Comparison of ENCODE assay signal across 8 mouse cellular contexts in genomic region chr11:30471751-30472593, GRCm38 (mm10). TPM values are rescaled to one million over a fixed set of nuclear protein-coding genes. Genes with fewer than 3 reads are reported as not detected.
DNase-seq lines count a peak whose midpoint lies in the region; ATAC-seq and TF ChIP-seq lines count a peak whose summit lies in the region.

Gene 4930505A04Rik (minus strand): TSS chr11:30471827.

- DNase-seq in ES-E14 (ENCODE audit: low read depth, low spot score): peak; percentile 96
- peak; percentile 87 for DNase-seq in cerebellum, adult 11-12 months
- DNase-seq in forebrain, postnatal 0 days: peak; percentile 97
- DNase-seq in heart, postnatal 36 days: peak; percentile 76 to 84
- peak; percentile 83 to 94 for DNase-seq in layer of hippocampus, adult 18-20 months (ENCODE audit: low spot score in 2 of 2)
- peak; percentile 65 for DNase-seq in liver, postnatal 0 days
- peak; percentile 84 for DNase-seq in ovary, adult 18-20 months (ENCODE audit: low spot score)
- DNase-seq in thymus, postnatal 4 days: peak; percentile 62

- H3K27me3 ChIP-seq in forebrain, postnatal 0 days (ENCODE audit: insufficient read depth, low read length): no peaks in the 10 kb centered on the region
- H3K27me3 ChIP-seq in liver, postnatal 0 days (ENCODE audit: insufficient read depth, low read length): no peaks in the 10 kb centered on the region

- H3K9ac ChIP-seq in ES-E14 (ENCODE audit: insufficient read depth, low read depth, low read length, poor library complexity, severe bottlenecking): peak within 1 kb of the TSS; percentile 37; the same call in 1 of the 2 replicates
- H3K9ac ChIP-seq in forebrain, postnatal 0 days: peak within 1 kb of the TSS; percentile 58
- peak within 1 kb of the TSS; percentile 51; the same call in 1 of the 2 replicates for H3K9ac ChIP-seq in liver, postnatal 0 days (replicated peaks)

- 5% methylated on average over 17 of the region's 17 CpGs for WGBS in forebrain, postnatal 0 days
- 9% methylated on average over 17 of the region's 17 CpGs for WGBS in liver, postnatal 0 days (ENCODE audit: insufficient replicate concordance)

- no peak for TF ChIP-seq EP300 in liver, postnatal 0 days (IDR thresholded peaks at IDR 0.05; ENCODE audit: low read depth)

- in situ Hi-C loops in ES-E14 (cut with MboI; ENCODE audit: low sequenced_read_pairs in 2 of 2, unreplicated experiment in 2 of 2): no loop called here

- no peaks in the 10 kb centered on the region for H3K36me3 ChIP-seq in ES-E14 (ENCODE audit: control insufficient read depth, insufficient read depth, low read length, poor library complexity, severe bottlenecking)
- H3K36me3 ChIP-seq in forebrain, postnatal 0 days (ENCODE audit: insufficient read depth): no peaks in the 10 kb centered on the region
- H3K36me3 ChIP-seq in liver, postnatal 0 days (replicated peaks; ENCODE audit: insufficient read depth, low read length): no peaks in the 10 kb centered on the region

- TF ChIP-seq CTCF in forebrain, postnatal 0 days (IDR thresholded peaks at IDR 0.05; ENCODE audit: low read depth): no peak
- no peak for TF ChIP-seq CTCF in liver, postnatal 0 days (IDR thresholded peaks at IDR 0.05; ENCODE audit: low read depth)

- peaks cover 0 to 2% of the 10 kb centered on the region in 2 experiments; a peak in 1 of 4 replicates for H3K4me1 ChIP-seq in ES-E14 (ENCODE audit: control insufficient read depth in 2 of 2, insufficient read depth in 2 of 2, low read length in 2 of 2, poor library complexity in 1 of 2)
- H3K4me1 ChIP-seq in forebrain, postnatal 0 days (ENCODE audit: insufficient read depth): peaks cover 12% of the 10 kb centered on the region; the same call in 1 of the 2 replicates
- H3K4me1 ChIP-seq in liver, postnatal 0 days (ENCODE audit: insufficient read depth): no peaks in the 10 kb centered on the region

- 0 out of 2 replicates have a peak within 1 kb of the TSS, but pooled peaks have one; percentile 61 for H3K27ac ChIP-seq in ES-E14 (ENCODE audit: insufficient read depth, low read depth, low read length, poor library complexity, severe bottlenecking)
- peak within 1 kb of the TSS; percentile 90 for H3K27ac ChIP-seq in forebrain, postnatal 0 days (ENCODE audit: low read depth, low read length)
- H3K27ac ChIP-seq in liver, postnatal 0 days (ENCODE audit: low read depth): peak within 1 kb of the TSS; percentile 4; the same call in 1 of the 2 replicates

- ATAC-seq in forebrain, postnatal 0 days: peak; percentile 98
- peak; percentile 67 for ATAC-seq in liver, postnatal 0 days

- intact Hi-C loops in heart, postnatal 36 days (cut with DNase I): loop anchor here (2.0 to 5.0 kb wide), 4 partner anchors 105 to 203 kb away; partner anchors contain the start of gene Sptbn1

- peak within 1 kb of the TSS; percentile 67 for H3K4me2 ChIP-seq in forebrain, postnatal 0 days (ENCODE audit: low read depth)
- peak within 1 kb of the TSS; percentile 78 for H3K4me2 ChIP-seq in liver, postnatal 0 days (ENCODE audit: low read depth, low read length)

- peak within 1 kb of the TSS; percentile 24 to 56; a peak in 3 of 4 replicates for H3K4me3 ChIP-seq in ES-E14 (ENCODE audit: insufficient read depth in 1 of 2, low read depth in 1 of 2, low read length in 2 of 2, poor library complexity in 1 of 2, severe bottlenecking in 1 of 2)
- H3K4me3 ChIP-seq in forebrain, postnatal 0 days (ENCODE audit: low read depth, low read length): peak within 1 kb of the TSS; percentile 46
- H3K4me3 ChIP-seq in liver, postnatal 0 days (ENCODE audit: low read depth, low read length): peak within 1 kb of the TSS; percentile 45

- H3K9me3 ChIP-seq in ES-E14 (ENCODE audit: control insufficient read depth, insufficient read depth, low read depth, low read length): no peaks in the 10 kb centered on the region
- no peaks in the 10 kb centered on the region for H3K9me3 ChIP-seq in forebrain, postnatal 0 days (ENCODE audit: low read length)
- H3K9me3 ChIP-seq in liver, postnatal 0 days (ENCODE audit: low read length): no peaks in the 10 kb centered on the region

TF ChIP-seq in ES-E14, 5 proteins besides CTCF, POLR2A, EP300 and RAD21:
- TF ChIP-seq CHD2 (IDR thresholded peaks at IDR 0.05; ENCODE audit: low read depth, low read length): no peak
- no peak for TF ChIP-seq HCFC1 (IDR thresholded peaks at IDR 0.05; ENCODE audit: borderline replicate concordance, insufficient read depth, low read length)
- no peak for TF ChIP-seq ZNF384 (IDR thresholded peaks at IDR 0.05; ENCODE audit: low read depth, low read length)
TF ChIP-seq in ES-E14: peak in this region for 0.

RNA-seq across cellular contexts. Expression of gene 4930505A04Rik, which starts in this region (rescaled TPM):
- 0.37 and 0.85 TPM in 2 replicates for total RNA-seq in ES-E14 (2012; rRNA removed)
- total RNA-seq in forebrain, postnatal 0 days (2014; rRNA removed): 0.48 and 0.85 TPM in 2 replicates
- polyA plus RNA-seq in forebrain, postnatal 0 days (2015; fragmentation: Nextera tagmentation; extraction: Ambion mirVana): 0.23 TPM in 1 of 2 replicates, not detected in the other
- not detected for total RNA-seq in heart, postnatal 36 days (2021)
- total RNA-seq in layer of hippocampus, adult 18-20 months (2021): 1 to 10 TPM in 1 of 2 experiments, under 1 TPM in 1; 0.89 to 1.2 TPM
- not detected in 2 replicates for polyA plus RNA-seq in liver, postnatal 0 days (2015; fragmentation: Nextera tagmentation; extraction: Ambion mirVana)

Comparison
In these comparisons a context has a peak if more than half of its experiments do, and no peak if none do; other contexts are left out.
1. Peak in every context shown above with its lines: DNase-seq, ATAC-seq, H3K4me3 ChIP-seq and H3K27ac ChIP-seq.
2. Peak in DNase-seq, H3K4me3 ChIP-seq, H3K27ac ChIP-seq and H3K9ac ChIP-seq in ES-E14; RNA of the gene not detected or under 1 TPM.
3. Peak in DNase-seq, ATAC-seq, H3K4me3 ChIP-seq, H3K27ac ChIP-seq, H3K9ac ChIP-seq and H3K4me2 ChIP-seq in forebrain, postnatal 0 days; RNA of the gene not detected or under 1 TPM.
4. Peak in DNase-seq in heart, postnatal 36 days; RNA of the gene not detected or under 1 TPM.
5. Peak in DNase-seq, ATAC-seq, H3K4me3 ChIP-seq, H3K27ac ChIP-seq, H3K9ac ChIP-seq and H3K4me2 ChIP-seq in liver, postnatal 0 days; RNA of the gene not detected or under 1 TPM.
6. H3K27ac ChIP-seq: peak in every context shown above with its lines; median percentile 90 in forebrain, postnatal 0 days; 61 in ES-E14; 4 in liver, postnatal 0 days.